Mouse (Mus musculus) fat pad, adult 2 months (tissue): Measurements from ENCODE around the gene Slc12a8.

Source experiments
- DNase-seq: peaks from one replicate; pipeline ENCODE4 v3.0.0-alpha.2; 2011; ENCODE audit warnings: low read depth, low spot score; ENCODE audit errors: extremely low read depth

Gene Slc12a8

GRCm38 (mm10) chr16:33582495-33582894 is 65.4 kb downstream of the Slc12a8 start:
- DNase-seq = no peak

GRCm38 (mm10) chr16:33583333-33583732 is 66.2 kb downstream of the Slc12a8 start:
- no peak for DNase-seq

DNA sequence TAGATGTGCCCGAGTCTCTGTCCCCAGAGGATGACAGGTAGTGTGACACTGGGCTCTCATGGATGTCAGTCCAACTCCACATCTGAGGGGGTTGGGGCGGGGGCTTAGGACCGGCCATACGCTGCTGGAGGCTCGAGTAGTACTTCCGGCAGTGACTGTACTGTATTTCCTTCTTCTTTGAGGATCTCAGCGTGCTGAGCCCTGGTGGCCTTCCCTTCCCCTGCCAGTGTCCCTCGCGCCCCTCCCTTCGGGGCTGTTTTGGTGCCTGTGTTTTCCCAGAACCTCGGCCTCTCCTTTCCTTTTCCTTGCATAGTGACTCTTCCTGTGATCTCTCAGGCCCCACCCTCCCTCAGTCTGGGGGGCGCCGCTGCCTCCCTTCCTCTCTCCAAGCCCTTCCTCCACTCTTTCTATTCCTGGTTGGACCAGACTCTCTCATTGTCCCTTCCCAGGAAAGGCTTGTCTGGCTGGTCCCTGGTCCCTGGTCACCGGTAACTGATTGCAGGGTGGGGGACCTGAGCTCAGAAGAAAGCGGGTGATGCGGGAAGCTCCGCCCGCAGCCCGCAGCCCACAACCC is 66.8 kb downstream of the Slc12a8 start:
- DNase-seq = no peak

GRCm38 (mm10) chr16:33584455-33585082 is 67.4 kb downstream of the Slc12a8 start:
- no peak for DNase-seq

DNA sequence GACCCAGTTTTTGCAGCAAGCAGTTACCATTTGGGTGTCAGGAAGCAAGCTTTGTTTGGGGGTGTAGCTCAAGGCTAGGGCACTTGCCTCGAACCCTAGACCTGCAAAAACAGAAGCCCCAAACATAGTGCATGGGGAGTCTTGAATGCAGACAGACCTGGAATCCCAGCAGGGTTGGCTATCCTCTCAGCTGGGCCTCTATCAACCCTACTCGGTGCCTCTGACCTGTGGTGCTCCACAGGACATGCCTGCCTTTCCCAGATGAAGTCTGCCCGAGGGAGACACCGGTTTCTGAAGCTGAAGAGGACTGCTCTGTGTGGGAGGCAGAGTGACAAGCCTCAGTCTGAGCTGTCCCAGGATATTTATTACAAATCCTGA is 67.9 kb downstream of the Slc12a8 start:
- no peak for DNase-seq

GRCm38 (mm10) chr16:33587283-33588127 is 70.4 kb downstream of the Slc12a8 start:
- no peak for DNase-seq

GRCm38 (mm10) chr16:33588845-33589244 is 71.7 kb downstream of the Slc12a8 start:
- no peak for DNase-seq

GRCm38 (mm10) chr16:33590438-33590837 is 73.3 kb downstream of the Slc12a8 start:
- no peak for DNase-seq

GRCm38 (mm10) chr16:33591390-33592067 is 74.4 kb downstream of the Slc12a8 start:
- DNase-seq = no peak

GRCm38 (mm10) chr16:33592286-33592685 is 75.2 kb downstream of the Slc12a8 start:
- DNase-seq = no peak

DNA sequence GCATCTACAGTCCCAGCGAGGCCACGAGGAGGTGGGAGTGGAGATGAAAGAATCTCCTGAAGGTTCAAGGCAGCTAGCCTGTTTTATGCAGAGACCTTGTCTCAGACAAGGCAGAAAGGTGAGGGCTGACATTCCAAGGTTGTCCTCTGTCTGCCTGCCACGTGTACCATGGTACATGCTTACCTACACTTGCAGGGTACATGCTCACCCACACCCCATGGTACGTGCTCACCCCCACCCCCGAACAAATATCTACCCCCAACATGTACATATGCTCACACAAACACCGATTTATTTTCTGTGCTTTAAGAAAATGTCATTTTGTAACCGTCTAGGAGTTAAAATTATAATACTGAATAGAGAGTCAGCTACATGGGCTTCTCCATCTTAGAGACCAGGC is 76.3 kb downstream of the Slc12a8 start:
- no peak for DNase-seq

DNA sequence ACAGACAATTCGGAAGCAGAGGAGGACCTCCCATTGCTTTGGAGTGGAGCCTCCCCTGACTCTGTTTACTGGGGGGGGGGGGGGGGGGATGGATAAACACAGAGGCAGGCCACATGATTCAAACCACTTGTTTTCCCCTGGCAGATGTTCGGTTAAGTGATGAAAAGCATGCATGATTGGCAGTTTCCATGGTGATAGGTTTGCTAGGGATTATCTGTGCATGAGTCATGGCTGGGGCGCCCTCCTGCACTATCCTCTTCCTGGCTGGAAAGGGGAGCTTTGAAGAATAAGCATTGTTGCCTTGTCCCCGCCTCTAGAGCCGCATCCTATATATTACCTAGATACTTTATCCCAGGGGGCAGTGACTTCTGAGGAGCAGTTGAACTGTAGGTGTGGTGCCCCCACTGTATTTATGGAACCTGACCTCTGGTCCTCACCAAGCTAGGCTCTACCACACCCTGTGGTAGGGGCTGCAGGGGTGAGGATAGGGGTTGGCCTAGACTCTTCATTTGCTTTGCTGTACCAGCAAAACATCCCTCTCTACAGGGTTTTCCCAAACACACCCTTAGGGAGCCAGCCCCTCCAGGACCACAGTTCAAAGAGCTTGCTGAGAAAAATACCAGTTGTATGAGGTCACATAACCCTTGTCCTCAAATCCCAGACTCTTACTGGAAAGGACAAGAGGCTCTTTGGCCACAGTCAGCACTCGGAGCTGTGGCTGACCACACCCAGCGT is 77.1 kb downstream of the Slc12a8 start:
- DNase-seq = no peak

DNA sequence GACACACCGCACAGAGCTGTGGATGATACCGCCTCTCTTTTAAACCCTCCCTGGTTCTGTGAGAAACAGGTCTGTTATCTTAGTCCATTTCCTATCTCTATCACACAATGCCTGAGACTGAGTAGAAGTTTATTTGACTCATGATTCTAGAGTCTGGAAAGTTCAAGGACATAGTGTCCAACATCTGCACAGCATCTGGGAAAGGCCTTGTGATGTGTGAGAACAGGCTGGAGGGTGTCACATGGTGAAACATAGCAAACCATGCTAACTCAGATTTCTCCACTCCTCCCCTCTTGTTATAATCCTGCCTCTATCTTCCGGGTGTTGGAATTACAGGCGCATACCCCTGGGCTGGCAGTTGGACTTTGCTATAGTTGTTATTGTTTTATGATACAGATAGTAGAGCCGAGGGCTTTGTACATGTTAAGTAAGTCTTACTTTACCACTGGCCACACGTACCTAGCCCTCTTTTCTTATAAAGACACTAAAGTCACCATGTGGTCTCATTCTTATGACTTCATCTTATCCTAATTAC is 78.2 kb downstream of the Slc12a8 start:
- no peak for DNase-seq

- no peak for DNase-seq
Measured at GRCm38 (mm10) chr16:33596213-33596612, 79.1 kb downstream of the Slc12a8 start.

DNA sequence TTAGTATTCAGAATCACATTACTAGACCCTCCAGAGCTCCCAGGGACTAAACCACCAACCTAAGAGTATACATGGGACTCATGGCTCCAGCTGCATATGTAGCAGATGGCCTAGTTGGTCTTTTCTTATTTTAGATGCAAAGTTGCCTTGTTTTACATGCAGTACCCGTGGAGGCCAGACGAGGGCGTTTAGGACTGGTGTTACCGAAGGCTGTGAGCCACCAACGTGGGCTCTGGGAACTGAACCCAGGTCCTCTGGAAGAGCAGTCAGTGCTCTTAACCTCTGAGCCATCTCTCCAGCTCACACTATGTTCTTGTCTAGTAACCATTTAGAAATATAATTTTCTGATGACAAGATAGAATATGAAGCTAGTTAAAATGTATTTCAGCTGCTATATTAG is 83.1 kb downstream of the Slc12a8 start:
- no peak for DNase-seq

DNA sequence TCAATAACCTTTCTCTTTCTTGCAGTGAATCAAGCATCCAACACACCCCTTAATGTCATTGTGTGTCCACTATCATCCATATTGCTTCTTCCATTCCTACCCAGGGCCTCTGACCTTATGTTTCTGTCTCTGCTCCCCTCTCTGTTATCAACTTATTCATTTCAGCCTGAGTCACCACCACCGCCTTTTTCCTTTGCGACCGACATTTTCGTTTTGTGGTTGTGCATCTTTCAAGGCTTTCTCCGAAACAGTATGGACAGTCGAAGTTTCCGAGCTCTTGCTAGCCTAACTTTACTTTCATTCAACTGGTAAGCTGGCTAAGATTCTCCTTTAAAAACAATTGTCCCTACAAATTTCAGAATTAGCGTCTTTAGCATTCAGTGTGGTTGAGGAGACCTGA is 84.2 kb downstream of the Slc12a8 start:
- DNase-seq = no peak

DNA sequence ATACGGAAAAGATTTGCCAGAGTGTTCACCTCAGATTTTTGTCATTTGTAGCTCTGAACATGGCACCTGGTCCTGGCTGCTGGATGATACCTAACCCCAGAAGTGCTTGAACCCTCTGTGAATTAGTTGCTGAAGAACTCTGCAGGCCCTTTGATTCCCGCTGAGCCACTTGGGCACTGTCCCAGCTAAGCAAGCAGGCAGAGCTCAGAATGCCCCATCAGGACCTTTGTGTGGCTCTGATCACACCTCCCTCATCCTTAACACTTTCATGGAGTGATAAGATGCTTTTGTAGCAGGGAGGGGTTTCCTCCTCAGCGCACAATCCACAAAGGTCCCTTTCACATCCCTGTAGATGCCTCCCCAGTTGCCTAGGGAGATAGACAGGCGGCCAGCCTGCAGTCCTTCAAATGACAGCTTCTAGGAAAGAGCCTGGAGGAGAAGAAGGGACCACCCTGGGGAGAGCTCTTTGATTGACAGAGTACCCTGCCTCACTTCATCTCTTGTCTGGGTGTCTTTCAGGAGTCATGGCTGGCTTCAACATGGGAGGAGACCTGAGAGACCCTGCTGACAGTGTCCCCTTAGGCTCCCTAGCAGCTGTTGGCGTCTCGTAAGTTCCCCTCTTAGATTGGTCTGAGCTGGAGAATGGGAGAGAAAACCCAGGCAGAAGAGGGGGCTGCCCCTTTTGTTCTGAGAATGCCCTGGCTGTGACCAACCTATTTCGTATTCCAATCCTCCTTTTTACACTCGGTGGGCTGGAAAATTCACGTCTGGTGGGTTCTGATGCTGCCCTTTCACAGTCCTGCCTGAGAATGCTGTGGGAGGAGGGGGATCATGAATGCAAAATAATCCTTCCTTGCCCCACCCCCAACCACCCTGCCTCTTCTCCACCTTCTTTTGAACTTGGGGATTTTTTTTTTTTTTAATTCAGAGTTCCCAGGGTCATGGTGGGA is 88.8 kb downstream of the Slc12a8 start:
- no peak for DNase-seq

DNA sequence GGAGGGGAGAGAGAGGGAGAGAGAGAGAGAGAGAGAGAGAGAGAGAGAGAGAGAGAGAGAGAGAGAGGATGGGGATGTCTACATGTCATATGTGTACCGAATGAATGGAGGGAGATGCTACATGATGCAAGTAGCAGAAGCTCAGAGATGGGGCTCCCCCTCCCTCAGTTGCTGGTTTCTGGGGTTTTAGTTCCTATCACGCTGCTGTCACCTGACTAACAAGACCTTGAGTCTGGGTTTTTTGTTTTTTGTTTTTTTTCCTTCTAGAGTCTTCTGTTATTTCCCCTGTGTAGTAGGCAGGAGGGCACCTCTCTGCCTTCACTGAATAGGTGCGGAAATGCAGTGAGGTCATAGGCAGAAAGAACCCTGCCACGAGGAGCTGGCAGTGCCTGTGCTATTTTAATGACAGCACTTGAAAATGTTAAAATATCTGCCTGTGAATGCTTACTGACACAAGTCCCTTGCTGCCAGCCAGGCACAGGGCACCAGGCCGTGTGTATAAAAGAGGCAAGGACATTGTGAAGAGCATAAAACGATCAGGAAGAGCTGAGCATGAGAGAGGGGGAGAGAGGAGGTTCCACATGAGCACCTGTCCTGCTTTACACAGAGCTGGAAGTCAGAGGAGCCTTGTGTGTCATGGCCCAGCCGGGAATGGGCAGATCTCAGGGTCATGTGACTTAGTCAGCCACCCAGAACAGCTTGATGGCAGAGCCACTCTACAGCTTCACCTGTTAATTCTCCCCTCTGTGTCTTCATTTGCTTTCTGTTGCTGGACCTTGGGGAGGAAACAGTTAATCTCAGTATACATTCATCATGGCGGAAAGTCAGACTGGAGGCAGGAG is 89.8 kb downstream of the Slc12a8 start:
- no peak for DNase-seq

DNA sequence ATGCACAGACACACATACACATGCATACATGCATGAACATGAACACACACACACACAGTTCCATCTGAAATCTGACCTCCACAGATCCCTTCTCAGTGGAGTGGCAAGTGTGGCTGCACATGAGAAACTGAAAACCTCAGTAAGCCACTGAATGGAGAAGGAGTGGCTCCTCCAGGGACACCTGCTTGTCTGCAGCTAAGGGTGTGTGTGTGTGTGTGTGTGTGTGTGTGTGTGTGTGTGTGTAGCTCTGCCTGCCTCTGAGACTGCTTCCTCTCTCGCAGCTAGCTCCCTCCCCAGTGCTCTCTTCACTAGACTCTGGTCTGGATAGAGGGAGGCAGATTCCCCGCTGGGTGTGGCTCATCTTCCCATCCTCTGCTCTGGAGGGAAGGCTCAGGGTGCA is 92.4 kb downstream of the Slc12a8 start:
- DNase-seq = no peak
